In the genomic region with DNA sequence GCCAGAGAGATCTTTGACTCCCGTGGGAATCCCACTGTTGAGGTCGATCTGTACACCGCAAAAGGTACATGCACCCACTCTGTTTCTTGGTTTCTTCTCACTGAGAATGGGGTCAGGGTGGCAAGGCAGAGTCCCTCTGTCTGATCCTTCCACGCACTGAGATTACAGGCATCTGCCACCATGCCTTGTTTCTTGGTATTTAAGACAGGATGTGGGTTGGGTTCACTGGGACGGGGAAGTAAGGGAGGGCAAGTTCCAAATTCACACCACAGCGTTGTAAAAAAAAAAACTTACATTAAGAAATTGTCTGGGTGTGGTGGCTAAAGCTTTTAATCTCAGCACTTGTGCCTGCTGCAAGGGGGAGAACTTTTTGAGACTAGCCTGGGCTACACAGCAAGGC, we compare ENCODE assay signal across 8 mouse cellular contexts. TPM values are rescaled to one million over a fixed set of nuclear protein-coding genes. Genes with fewer than 3 reads are reported as not detected.
DNase-seq lines count a peak whose midpoint lies in the region; ATAC-seq lines count a peak whose summit lies in the region.

No protein-coding gene starts in this region.

- peak overlapping the region; percentile 39; the same call in 1 of the 2 replicates for H3K27ac ChIP-seq in kidney, embryonic 14.5 days (ENCODE audit: low read depth, low read length)
- peak overlapping the region; percentile 100 for H3K27ac ChIP-seq in embryonic facial prominence, embryonic 10.5 days (replicated peaks)
- peak overlapping the region; percentile 38 for H3K27ac ChIP-seq in intestine, embryonic 16.5 days (ENCODE audit: low read length)
- H3K27ac ChIP-seq in neural tube, embryonic 12.5 days = no peak overlapping the region

- no peak for ATAC-seq in kidney, embryonic 14.5 days (ENCODE audit: low FRiP score, low TSS enrichment)
- no peak for ATAC-seq in intestine, embryonic 16.5 days
- ATAC-seq in neural tube, embryonic 12.5 days (ENCODE audit: low FRiP score, low read depth) = no peak

- no peaks in the 10 kb centered on the region for H3K9me3 ChIP-seq in kidney, embryonic 14.5 days (ENCODE audit: control insufficient read depth, low read length)
- H3K9me3 ChIP-seq in embryonic facial prominence, embryonic 10.5 days = no peaks in the 10 kb centered on the region
- no peaks in the 10 kb centered on the region for H3K9me3 ChIP-seq in intestine, embryonic 16.5 days (ENCODE audit: control insufficient read depth, low read length)
- H3K9me3 ChIP-seq in neural tube, embryonic 12.5 days = no peaks in the 10 kb centered on the region

- peak overlapping the region; percentile 76 for H3K4me3 ChIP-seq in kidney, embryonic 14.5 days (ENCODE audit: low read length)
- H3K4me3 ChIP-seq in embryonic facial prominence, embryonic 10.5 days = peak overlapping the region; percentile 95
- peak overlapping the region; percentile 88 for H3K4me3 ChIP-seq in intestine, embryonic 16.5 days (ENCODE audit: low read length)
- H3K4me3 ChIP-seq in neural tube, embryonic 12.5 days = peak overlapping the region; percentile 74; the same call in 1 of the 2 replicates

- no peaks in the 10 kb centered on the region for H3K27me3 ChIP-seq in kidney, embryonic 14.5 days (ENCODE audit: control insufficient read depth, insufficient read depth, low read length)
- H3K27me3 ChIP-seq in embryonic facial prominence, embryonic 10.5 days (replicated peaks; ENCODE audit: low read depth, poor library complexity, severe bottlenecking) = no peaks in the 10 kb centered on the region
- no peaks in the 10 kb centered on the region for H3K27me3 ChIP-seq in intestine, embryonic 16.5 days (replicated peaks; ENCODE audit: control insufficient read depth, insufficient read depth, low read length)
- H3K27me3 ChIP-seq in neural tube, embryonic 12.5 days (replicated peaks) = no peaks in the 10 kb centered on the region

- whole genome bisulfite sequencing in kidney, embryonic 14.5 days = 26% methylated on average over 6 of the region's 6 CpGs
- WGBS in embryonic facial prominence, embryonic 10.5 days = 36% methylated on average over 6 of the region's 6 CpGs
- WGBS in intestine, embryonic 16.5 days = 27% methylated on average over 6 of the region's 6 CpGs
- 28% methylated on average over 6 of the region's 6 CpGs for WGBS in neural tube, embryonic 12.5 days

- no peak for DNase-seq in kidney, postnatal 36 days
- DNase-seq in embryonic facial prominence, embryonic 10.5 days (ENCODE audit: low spot score) = no peak
- DNase-seq in adipocyte (ENCODE audit: low spot score) = no peak
- DNase-seq in right cerebral cortex, postnatal 25 days = no peak
- no peak for DNase-seq in embryo, embryonic 10.5 days (ENCODE audit: low spot score)

- peaks cover 47% of the 10 kb centered on the region for H3K36me3 ChIP-seq in kidney, embryonic 14.5 days (ENCODE audit: control insufficient read depth, insufficient read depth, low read length)
- H3K36me3 ChIP-seq in embryonic facial prominence, embryonic 10.5 days (replicated peaks) = peaks cover 57% of the 10 kb centered on the region
- H3K36me3 ChIP-seq in intestine, embryonic 16.5 days (ENCODE audit: control insufficient read depth, insufficient read depth, low read length) = peaks cover 23% of the 10 kb centered on the region
- peaks cover 40% of the 10 kb centered on the region for H3K36me3 ChIP-seq in neural tube, embryonic 12.5 days

- H3K4me1 ChIP-seq in kidney, embryonic 14.5 days (ENCODE audit: control insufficient read depth, insufficient read depth, low read length) = peaks cover 24% of the 10 kb centered on the region
- peaks cover 64% of the 10 kb centered on the region for H3K4me1 ChIP-seq in embryonic facial prominence, embryonic 10.5 days
- peaks cover 24% of the 10 kb centered on the region for H3K4me1 ChIP-seq in intestine, embryonic 16.5 days (ENCODE audit: control insufficient read depth, insufficient read depth, low read length)
- H3K4me1 ChIP-seq in neural tube, embryonic 12.5 days = peaks cover 53% of the 10 kb centered on the region

- peak overlapping the region; percentile 90; the same call in 1 of the 2 replicates for H3K9ac ChIP-seq in kidney, embryonic 14.5 days (ENCODE audit: low read depth, low read length)
- H3K9ac ChIP-seq in intestine, embryonic 16.5 days (ENCODE audit: low read depth, low read length) = peak overlapping the region; percentile 43
- 0 out of 2 replicates have a peak overlapping the region, but pooled peaks have one; percentile 82 for H3K9ac ChIP-seq in neural tube, embryonic 12.5 days

- H3K4me2 ChIP-seq in kidney, embryonic 14.5 days (replicated peaks; ENCODE audit: low read depth, low read length) = peak overlapping the region; percentile 70
- H3K4me2 ChIP-seq in intestine, embryonic 16.5 days (ENCODE audit: low read depth, low read length) = peak overlapping the region; percentile 74
- peak overlapping the region; percentile 80 for H3K4me2 ChIP-seq in neural tube, embryonic 12.5 days (replicated peaks)

RNA-seq across cellular contexts. Expression of a gene that starts 3.0 kb away (rescaled TPM):
- polyA plus RNA-seq in kidney, embryonic 14.5 days (2014; fragmentation: Nextera tagmentation; extraction: Ambion mirVana) = 1,584 and 1,728 TPM in 2 replicates
- polyA plus RNA-seq in embryonic facial prominence, embryonic 10.5 days (2016; fragmentation: Nextera tagmentation; extraction: Ambion mirVana) = 3,458 and 4,025 TPM in 2 replicates
- polyA plus RNA-seq in intestine, embryonic 16.5 days (2015; fragmentation: Nextera tagmentation; extraction: Ambion mirVana) = 1,882 and 2,067 TPM in 2 replicates
- 1,428 and 1,431 TPM in 2 replicates for polyA plus RNA-seq in neural tube, embryonic 12.5 days (2016; fragmentation: Nextera tagmentation; extraction: Ambion mirVana)

RNA-seq across cellular contexts. Expression of a gene that starts 38.4 kb away (rescaled TPM):
- not detected in 2 replicates for polyA plus RNA-seq in kidney, embryonic 14.5 days (2014; fragmentation: Nextera tagmentation; extraction: Ambion mirVana)
- polyA plus RNA-seq in embryonic facial prominence, embryonic 10.5 days (2016; fragmentation: Nextera tagmentation; extraction: Ambion mirVana) = 0.27 TPM in 1 of 2 replicates, not detected in the other
- not detected in 2 replicates for polyA plus RNA-seq in intestine, embryonic 16.5 days (2015; fragmentation: Nextera tagmentation; extraction: Ambion mirVana)
- polyA plus RNA-seq in neural tube, embryonic 12.5 days (2016; fragmentation: Nextera tagmentation; extraction: Ambion mirVana) = 0.38 TPM in 1 of 2 replicates, not detected in the other

RNA-seq across cellular contexts. Expression of a gene that starts 41.9 kb away (rescaled TPM):
- polyA plus RNA-seq in kidney, embryonic 14.5 days (2014; fragmentation: Nextera tagmentation; extraction: Ambion mirVana) = 31.2 and 49.9 TPM in 2 replicates
- 26.1 and 31.4 TPM in 2 replicates for polyA plus RNA-seq in embryonic facial prominence, embryonic 10.5 days (2016; fragmentation: Nextera tagmentation; extraction: Ambion mirVana)
- 20.0 and 22.2 TPM in 2 replicates for polyA plus RNA-seq in intestine, embryonic 16.5 days (2015; fragmentation: Nextera tagmentation; extraction: Ambion mirVana)
- 55.5 and 57.2 TPM in 2 replicates for polyA plus RNA-seq in neural tube, embryonic 12.5 days (2016; fragmentation: Nextera tagmentation; extraction: Ambion mirVana)
